ENCODE assay signal across 8 mouse cellular contexts in genomic region chr4:132463430-132464254, GRCm38 (mm10). TPM values are rescaled to one million over a fixed set of nuclear protein-coding genes. Genes with fewer than 3 reads are reported as not detected.
A peak's percentile ranks its signal among the peaks of the same experiment; 100 is the strongest.
DNase-seq lines count a peak whose midpoint lies in the region; ATAC-seq and TF ChIP-seq lines count a peak whose summit lies in the region.

Med18 (minus strand) TSS chr4:132463921.

- peak within 1 kb of the TSS; percentile 85 for H3K4me3 ChIP-seq in forebrain, embryonic 10.5 days
- H3K4me3 ChIP-seq in heart, embryonic 15.5 days = peak within 1 kb of the TSS; percentile 78
- peak within 1 kb of the TSS; percentile 75 to 87 for H3K4me3 ChIP-seq in liver, embryonic 14.5 days (ENCODE audit: insufficient read depth in 1 of 2, low read depth in 2 of 2, low read length in 2 of 2)
- H3K4me3 ChIP-seq in neural tube, embryonic 11.5 days (ENCODE audit: low read depth, low read length) = peak within 1 kb of the TSS; percentile 87
- H3K4me3 ChIP-seq in stomach, postnatal 0 days (ENCODE audit: low read depth, low read length) = peak within 1 kb of the TSS; percentile 79

- peak; percentile 63 for TF ChIP-seq CTCF in liver, embryonic 14.5 days (IDR thresholded peaks at IDR 0.05; ENCODE audit: low read depth)
- peak; percentile 71 for TF ChIP-seq CTCF in stomach, postnatal 0 days (IDR thresholded peaks at IDR 0.05; ENCODE audit: low read depth)

- no peaks in the 10 kb centered on the region for H3K27me3 ChIP-seq in forebrain, embryonic 10.5 days (ENCODE audit: poor library complexity, severe bottlenecking)
- no peaks in the 10 kb centered on the region for H3K27me3 ChIP-seq in heart, embryonic 15.5 days
- H3K27me3 ChIP-seq in liver, embryonic 14.5 days (ENCODE audit: control insufficient read depth, insufficient read depth, low read length) = no peaks in the 10 kb centered on the region
- no peaks in the 10 kb centered on the region for H3K27me3 ChIP-seq in neural tube, embryonic 11.5 days (ENCODE audit: control insufficient read depth, insufficient read depth, low read length)
- no peaks in the 10 kb centered on the region for H3K27me3 ChIP-seq in stomach, postnatal 0 days (ENCODE audit: control insufficient read depth, insufficient read depth, low read length)

- no peaks in the 10 kb centered on the region for H3K9me3 ChIP-seq in forebrain, embryonic 10.5 days
- H3K9me3 ChIP-seq in heart, embryonic 15.5 days (replicated peaks) = no peaks in the 10 kb centered on the region
- no peaks in the 10 kb centered on the region for H3K9me3 ChIP-seq in liver, embryonic 14.5 days (ENCODE audit: control insufficient read depth, low read length)
- no peaks in the 10 kb centered on the region for H3K9me3 ChIP-seq in neural tube, embryonic 11.5 days (ENCODE audit: control insufficient read depth, low read length)
- H3K9me3 ChIP-seq in stomach, postnatal 0 days (ENCODE audit: control insufficient read depth, low read length) = no peaks in the 10 kb centered on the region

- ATAC-seq in CD4-positive, CD25-positive, alpha-beta regulatory T cell, adult 4 months = peak; percentile 93
- peak; percentile 91 for ATAC-seq in heart, embryonic 15.5 days (replicated peaks; ENCODE audit: insufficient number of reproducible peaks, insufficient read depth, low FRiP score, low read depth)
- peak; percentile 88 for ATAC-seq in liver, embryonic 14.5 days (ENCODE audit: insufficient read depth)
- peak; percentile 81 for ATAC-seq in neural tube, embryonic 11.5 days (ENCODE audit: insufficient read depth, low FRiP score, low TSS enrichment)
- peak; percentile 87 for ATAC-seq in stomach, postnatal 0 days (ENCODE audit: low FRiP score, low TSS enrichment)

- peak within 1 kb of the TSS; percentile 76 for H3K9ac ChIP-seq in heart, embryonic 15.5 days
- H3K9ac ChIP-seq in liver, embryonic 14.5 days (replicated peaks) = peak within 1 kb of the TSS; percentile 85
- peak within 1 kb of the TSS; percentile 85 for H3K9ac ChIP-seq in neural tube, embryonic 11.5 days (ENCODE audit: low read length)
- H3K9ac ChIP-seq in stomach, postnatal 0 days (ENCODE audit: low read length) = peak within 1 kb of the TSS; percentile 80

- H3K36me3 ChIP-seq in forebrain, embryonic 10.5 days (replicated peaks) = peaks cover 36% of the 10 kb centered on the region
- H3K36me3 ChIP-seq in heart, embryonic 15.5 days = peaks cover 15% of the 10 kb centered on the region
- H3K36me3 ChIP-seq in liver, embryonic 14.5 days (replicated peaks; ENCODE audit: control insufficient read depth, insufficient read depth, low read depth) = peaks cover 27% of the 10 kb centered on the region
- peaks cover 8% of the 10 kb centered on the region for H3K36me3 ChIP-seq in neural tube, embryonic 11.5 days (ENCODE audit: control insufficient read depth, insufficient read depth, low read length)
- peaks cover 8% of the 10 kb centered on the region; the same call in 1 of the 2 replicates for H3K36me3 ChIP-seq in stomach, postnatal 0 days (ENCODE audit: control insufficient read depth, insufficient read depth, low read length)

- H3K27ac ChIP-seq in forebrain, embryonic 10.5 days = peak within 1 kb of the TSS; percentile 89
- peak within 1 kb of the TSS; percentile 58 for H3K27ac ChIP-seq in heart, embryonic 15.5 days
- H3K27ac ChIP-seq in liver, embryonic 14.5 days = peak within 1 kb of the TSS; percentile 57
- H3K27ac ChIP-seq in neural tube, embryonic 11.5 days (ENCODE audit: low read depth, low read length) = no peak within 1 kb of the TSS; the same call in 1 of the 2 replicates
- peak within 1 kb of the TSS; percentile 78 for H3K27ac ChIP-seq in stomach, postnatal 0 days (replicated peaks)

- under 1% methylated on average over 44 of the region's 44 CpGs for WGBS in forebrain, embryonic 10.5 days
- WGBS in heart, embryonic 15.5 days = under 1% methylated on average over 44 of the region's 44 CpGs
- under 1% methylated on average over 44 of the region's 44 CpGs for WGBS in liver, embryonic 14.5 days (ENCODE audit: insufficient replicate concordance)
- under 1% methylated on average over 44 of the region's 44 CpGs for WGBS in neural tube, embryonic 11.5 days
- under 1% methylated on average over 44 of the region's 44 CpGs for WGBS in stomach, postnatal 0 days

- peak within 1 kb of the TSS; percentile 74 for H3K4me2 ChIP-seq in heart, embryonic 15.5 days
- H3K4me2 ChIP-seq in liver, embryonic 14.5 days (ENCODE audit: low read depth) = peak within 1 kb of the TSS; percentile 78
- peak within 1 kb of the TSS; percentile 81 for H3K4me2 ChIP-seq in neural tube, embryonic 11.5 days (ENCODE audit: low read depth)
- H3K4me2 ChIP-seq in stomach, postnatal 0 days (replicated peaks; ENCODE audit: low read depth) = peak within 1 kb of the TSS; percentile 76

- TF ChIP-seq EP300 in liver, embryonic 14.5 days (IDR thresholded peaks at IDR 0.05; ENCODE audit: low read depth) = peak; percentile 41; the same call in 1 of the 2 replicates
- no peak for TF ChIP-seq EP300 in stomach, postnatal 0 days (optimal IDR thresholded peaks at IDR 0.05)

- peaks cover 21% of the 10 kb centered on the region for H3K4me1 ChIP-seq in forebrain, embryonic 10.5 days
- H3K4me1 ChIP-seq in heart, embryonic 15.5 days (replicated peaks) = peaks cover 23% of the 10 kb centered on the region
- H3K4me1 ChIP-seq in liver, embryonic 14.5 days (replicated peaks; ENCODE audit: control insufficient read depth in 2 of 2, insufficient read depth in 2 of 2, low read length in 1 of 2) = peaks cover 6 to 7% of the 10 kb centered on the region in 2 experiments
- peaks cover 10% of the 10 kb centered on the region for H3K4me1 ChIP-seq in neural tube, embryonic 11.5 days (ENCODE audit: control insufficient read depth, insufficient read depth, low read length)
- H3K4me1 ChIP-seq in stomach, postnatal 0 days (replicated peaks; ENCODE audit: control insufficient read depth, insufficient read depth) = 0 out of 2 replicates have a peak, but pooled peaks cover 2% of the 10 kb centered on the region

- DNase-seq in c-Kit-negative CD71-positive TER-119-positive erythroid progenitor cells, embryonic 14.5 days (ENCODE audit: low read depth, low spot score) = peak; percentile 89
- peak; percentile 94 for DNase-seq in forebrain, embryonic 10.5 days (ENCODE audit: extremely low spot score, low spot score)
- DNase-seq in kidney, postnatal 25 days = peak; percentile 95 to 97
- peak; percentile 91 to 94 (median 91) for DNase-seq in liver, embryonic 14.5 days (ENCODE audit: low read depth in 3 of 3, low spot score in 3 of 3)
- DNase-seq in neural tube, embryonic 11.5 days (ENCODE audit: low spot score) = peak; percentile 96
- DNase-seq in stomach, postnatal 0 days (ENCODE audit: low spot score) = peak; percentile 93

RNA-seq across cellular contexts. Expression of gene Med18, which starts in this region (rescaled TPM):
- polyA plus RNA-seq in CD4-positive, CD25-positive, alpha-beta regulatory T cell, adult 4 months (2017; shearing (Covaris generic)) = 10 to 100 TPM; 24.7 to 30.1 TPM
- polyA plus RNA-seq in forebrain, embryonic 10.5 days (2016; fragmentation: Nextera tagmentation; extraction: Ambion mirVana) = 39.8 and 41.8 TPM in 2 replicates
- 12.5 and 13.8 TPM in 2 replicates for polyA plus RNA-seq in heart, embryonic 15.5 days (2015; fragmentation: Nextera tagmentation; extraction: Ambion mirVana)
- polyA plus RNA-seq in liver, embryonic 14.5 days (2012; rRNA removed) = 4.0 and 4.3 TPM in 2 replicates
- 3.4 and 3.9 TPM in 2 replicates for polyA plus RNA-seq in liver, embryonic 14.5 days (2014; fragmentation: Nextera tagmentation; extraction: Ambion mirVana)
- 15.7 and 17.0 TPM in 2 replicates for polyA plus RNA-seq in neural tube, embryonic 11.5 days (2014; fragmentation: Nextera tagmentation; extraction: Ambion mirVana)
- polyA plus RNA-seq in stomach, postnatal 0 days (2015; fragmentation: Nextera tagmentation; extraction: Ambion mirVana) = 12.2 and 13.6 TPM in 2 replicates
